Mouse (Mus musculus): ENCODE results near the gene Sall1.

GRCm38 (mm10) chr8:89017891-89018290 is 26.1 kb downstream of the Sall1 start:
- TF ChIP-seq GATA1 (IDR thresholded peaks at IDR 0.05; ENCODE audit: borderline replicate concordance, low read length) (no peak), FLI1 (IDR thresholded peaks at IDR 0.05; ENCODE audit: low read length) (no peak)
